Mouse (Mus musculus) mature B cell (primary cell): ENCODE data around the gene Gm21119.
"Not testable (repeated sequence)": the region's sequence is repeated elsewhere in the genome, so short reads cannot be mapped to it uniquely, and the experiment has no call there.

Experiments used
- in situ Hi-C: fragments of 300-500 bp; cut with MboI; formaldehyde crosslinking; loops from 2 replicates; pipeline ENCODE4 v1.14.3; 2019

Gene Gm21119

GRCm38 (mm10) chr8:20614619-20615018, at the start of gene Gm21119:
TSS of gene Gm21119 (plus strand) at chr8:20614919.
- in situ Hi-C loops = not testable (repeated sequence)

GRCm38 (mm10) chr8:20566753-20567152, 48.0 kb upstream of the Gm21119 start:
- in situ Hi-C loops = not testable (repeated sequence)

DNA sequence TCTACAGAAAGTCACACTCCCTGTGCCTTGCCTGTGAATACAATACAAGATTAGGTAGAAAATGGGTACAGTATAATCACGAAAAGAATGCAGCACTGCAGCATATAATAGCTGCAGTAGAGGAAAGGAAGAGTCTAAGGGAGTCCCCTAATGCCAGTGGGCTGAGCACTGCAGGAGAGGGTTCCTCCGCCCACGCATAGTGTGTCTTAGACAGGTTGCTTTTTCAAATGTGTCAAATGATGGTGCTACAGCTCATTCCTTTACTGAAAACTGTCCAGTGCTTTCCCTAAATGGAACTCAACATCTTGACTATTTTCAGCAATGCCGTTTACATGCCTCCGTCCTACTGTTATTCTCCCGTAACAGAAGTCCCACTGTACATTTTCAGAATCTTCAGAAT, 33.6 kb upstream of the Gm21119 start:
- in situ Hi-C loops = not testable (repeated sequence)

- in situ Hi-C loops = not testable (repeated sequence)
Observed at GRCm38 (mm10) chr8:20582772-20583171, 31.9 kb upstream of the Gm21119 start.

DNA sequence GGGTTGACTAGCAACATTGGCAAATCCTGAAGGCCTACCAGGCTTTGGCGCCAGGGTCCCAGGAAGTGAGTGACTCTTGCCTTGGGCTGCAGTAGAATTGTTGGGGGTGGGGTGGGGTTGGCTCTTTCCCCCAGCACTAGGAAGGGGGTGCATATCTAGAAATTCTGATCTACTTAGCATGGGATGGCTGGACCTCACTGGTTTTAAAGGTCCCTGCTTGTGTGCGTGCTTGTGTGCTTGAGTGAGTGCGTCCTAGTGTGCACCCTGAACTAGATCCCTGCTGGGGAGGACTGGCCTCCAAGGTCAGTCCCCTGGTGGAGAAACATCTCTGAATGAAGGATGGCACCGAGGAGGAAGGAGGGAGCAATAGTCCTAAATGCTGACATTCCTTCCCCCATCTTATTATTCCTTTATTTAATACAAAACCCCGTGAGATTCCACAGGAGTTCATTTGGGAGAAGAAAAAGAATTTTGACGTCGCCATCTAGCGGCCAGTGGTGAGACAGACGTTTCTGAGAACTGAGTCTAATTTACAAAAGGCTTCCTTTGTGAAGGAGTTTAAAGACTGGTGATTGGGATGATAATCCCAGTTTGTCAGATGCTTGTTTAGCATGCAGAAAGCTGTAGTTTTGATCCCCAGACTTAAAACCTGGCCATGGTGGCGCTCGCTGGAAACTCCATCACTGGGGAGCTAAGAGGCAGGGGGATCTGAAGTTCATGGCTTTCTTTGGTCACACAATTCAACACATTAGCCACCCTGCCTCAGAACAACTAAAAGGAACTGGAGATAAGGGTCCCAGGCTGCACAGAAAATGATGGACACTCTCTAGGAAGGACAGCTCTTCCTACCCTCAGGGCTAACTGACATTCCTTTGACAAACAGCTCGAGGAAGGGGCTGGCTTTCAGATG, 26.2 kb upstream of the Gm21119 start:
- in situ Hi-C loops = not testable (repeated sequence)

DNA sequence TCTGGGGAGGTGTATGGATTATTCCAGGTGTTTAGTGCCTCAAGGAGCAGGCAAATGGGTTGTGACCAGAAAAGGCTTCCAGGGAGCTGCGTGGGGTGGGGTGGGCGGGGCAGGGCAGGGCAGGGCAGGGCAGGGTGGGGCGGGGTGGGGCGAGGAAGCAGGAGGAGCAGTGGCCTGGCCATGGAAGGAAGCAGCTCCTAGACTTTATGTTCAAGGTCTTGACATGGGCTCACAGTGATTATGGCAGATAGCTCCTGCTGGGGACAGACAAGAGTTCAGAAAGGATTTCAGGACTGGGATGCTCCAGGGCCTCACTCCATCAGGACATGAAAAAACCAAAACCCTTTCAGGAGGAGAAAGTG, 25.6 kb upstream of the Gm21119 start:
- in situ Hi-C loops = not testable (repeated sequence)

DNA sequence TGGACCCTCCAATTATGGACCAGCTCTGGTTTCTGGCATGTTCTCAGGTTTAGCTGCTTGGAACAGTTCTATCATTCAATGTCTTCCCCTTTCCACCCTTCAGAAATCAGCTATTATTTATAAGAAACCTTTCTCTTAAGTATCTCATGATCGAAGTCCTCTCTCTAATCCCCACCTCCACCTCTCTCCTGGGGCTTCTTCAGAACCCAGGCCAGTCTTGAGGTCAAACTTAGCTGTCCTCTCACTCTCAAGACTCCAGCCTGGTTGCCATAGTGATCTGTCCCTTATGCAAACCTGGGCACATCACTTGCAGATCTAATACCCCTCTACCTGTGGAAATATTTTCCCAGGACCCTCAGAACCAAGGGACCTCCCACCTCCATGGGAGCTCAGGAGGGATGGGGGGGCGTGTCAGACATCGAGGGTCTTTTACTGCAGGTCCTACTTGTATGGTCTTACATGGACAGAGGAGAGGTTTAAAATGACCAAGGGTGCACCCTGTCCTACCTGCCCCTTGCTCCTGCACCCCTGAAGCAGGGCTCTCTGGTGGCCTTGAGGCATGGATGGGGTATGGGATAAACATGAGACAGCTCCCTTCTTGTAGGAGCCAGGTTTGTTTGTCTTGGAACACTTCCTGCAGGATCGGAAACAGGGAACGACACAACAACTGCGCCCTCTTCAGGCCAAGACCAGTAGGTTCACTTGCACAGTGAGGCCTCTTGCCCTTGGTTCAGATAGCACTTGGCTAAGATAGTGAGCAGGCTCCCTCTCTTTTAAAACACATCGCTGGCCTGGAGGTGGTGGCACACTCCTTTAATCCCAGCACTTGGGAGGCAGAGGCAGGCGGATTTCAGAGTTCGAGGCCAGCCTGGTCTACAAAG, 24.4 kb upstream of the Gm21119 start:
- in situ Hi-C loops = not testable (repeated sequence)

DNA sequence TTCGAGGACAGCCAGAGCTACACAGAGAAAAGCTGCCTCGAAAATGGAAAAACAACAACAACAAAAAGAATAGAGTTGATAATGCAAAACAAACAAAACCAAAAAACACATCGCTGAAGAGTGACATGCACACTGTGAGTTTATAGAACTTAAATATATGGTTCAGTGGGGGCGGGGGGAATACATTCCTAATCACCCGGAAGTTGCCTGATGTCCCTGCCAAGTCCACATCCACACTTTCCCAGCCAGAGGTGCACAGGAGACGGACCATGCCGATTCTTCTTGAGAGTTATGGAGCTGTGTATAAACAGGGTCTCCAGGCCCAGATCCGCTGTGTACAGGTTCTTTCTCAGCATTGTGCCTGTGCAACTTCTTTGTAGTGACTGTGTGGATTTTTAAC, 23.7 kb upstream of the Gm21119 start:
- in situ Hi-C loops = not testable (repeated sequence)

- in situ Hi-C loops = not testable (repeated sequence)
Observed at GRCm38 (mm10) chr8:20592732-20593272, 21.9 kb upstream of the Gm21119 start.

DNA sequence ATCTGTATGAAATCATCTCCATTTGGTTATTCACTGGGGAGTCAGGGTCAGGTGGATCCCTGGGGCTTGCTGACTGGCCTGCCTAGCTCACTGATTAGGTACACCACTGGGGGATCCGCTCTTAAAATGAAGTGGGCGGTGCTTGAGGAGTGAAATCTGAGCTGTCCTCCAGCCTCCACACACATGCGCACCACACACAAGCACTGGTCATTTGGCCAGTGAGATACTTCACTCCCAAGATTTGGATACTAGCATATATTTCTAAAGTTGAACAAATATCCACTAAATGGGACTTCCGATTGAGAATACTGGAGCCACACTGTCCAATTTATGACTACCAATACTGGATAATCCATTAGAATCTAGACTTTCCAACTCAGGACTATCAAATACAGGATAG, 20.9 kb upstream of the Gm21119 start:
- in situ Hi-C loops = not testable (repeated sequence)

DNA sequence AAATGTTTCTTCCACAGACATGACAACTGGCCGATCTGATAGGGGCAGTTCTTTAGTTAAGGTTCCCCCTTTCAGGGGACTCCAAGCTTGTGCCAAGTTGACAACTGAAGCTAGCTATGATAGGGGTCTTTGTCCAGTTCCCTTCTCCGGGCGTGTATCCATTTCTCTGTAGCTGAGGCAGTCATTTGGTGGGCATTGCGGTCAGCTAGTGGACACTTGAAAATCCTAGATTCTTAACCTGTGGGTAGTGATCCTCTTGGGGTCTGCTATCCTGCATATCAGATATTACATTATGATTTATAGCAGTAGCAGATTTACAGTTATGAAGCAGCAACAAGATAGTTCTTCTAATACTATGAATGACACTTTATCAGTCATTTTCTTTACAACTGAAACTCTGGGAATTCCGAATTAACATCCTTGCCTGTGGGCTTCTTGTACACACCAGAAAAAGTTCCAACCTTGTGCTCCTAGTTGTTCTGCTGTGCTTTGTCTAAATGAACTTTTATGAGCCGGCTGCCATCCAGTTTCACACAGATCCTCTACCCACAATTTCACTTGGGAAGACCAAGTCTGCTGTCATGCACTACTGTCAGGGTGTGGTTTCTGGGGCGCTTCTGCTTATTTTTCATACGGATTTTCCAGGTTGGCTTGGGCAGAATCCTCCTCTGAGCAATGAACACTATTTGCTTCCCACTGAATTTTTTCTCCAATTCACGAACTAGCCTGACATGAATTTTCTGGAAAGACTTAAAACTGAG, 18.5 kb upstream of the Gm21119 start:
- in situ Hi-C loops = not testable (repeated sequence)

GRCm38 (mm10) chr8:20596842-20597708, 17.6 kb upstream of the Gm21119 start:
- in situ Hi-C loops = not testable (repeated sequence)

DNA sequence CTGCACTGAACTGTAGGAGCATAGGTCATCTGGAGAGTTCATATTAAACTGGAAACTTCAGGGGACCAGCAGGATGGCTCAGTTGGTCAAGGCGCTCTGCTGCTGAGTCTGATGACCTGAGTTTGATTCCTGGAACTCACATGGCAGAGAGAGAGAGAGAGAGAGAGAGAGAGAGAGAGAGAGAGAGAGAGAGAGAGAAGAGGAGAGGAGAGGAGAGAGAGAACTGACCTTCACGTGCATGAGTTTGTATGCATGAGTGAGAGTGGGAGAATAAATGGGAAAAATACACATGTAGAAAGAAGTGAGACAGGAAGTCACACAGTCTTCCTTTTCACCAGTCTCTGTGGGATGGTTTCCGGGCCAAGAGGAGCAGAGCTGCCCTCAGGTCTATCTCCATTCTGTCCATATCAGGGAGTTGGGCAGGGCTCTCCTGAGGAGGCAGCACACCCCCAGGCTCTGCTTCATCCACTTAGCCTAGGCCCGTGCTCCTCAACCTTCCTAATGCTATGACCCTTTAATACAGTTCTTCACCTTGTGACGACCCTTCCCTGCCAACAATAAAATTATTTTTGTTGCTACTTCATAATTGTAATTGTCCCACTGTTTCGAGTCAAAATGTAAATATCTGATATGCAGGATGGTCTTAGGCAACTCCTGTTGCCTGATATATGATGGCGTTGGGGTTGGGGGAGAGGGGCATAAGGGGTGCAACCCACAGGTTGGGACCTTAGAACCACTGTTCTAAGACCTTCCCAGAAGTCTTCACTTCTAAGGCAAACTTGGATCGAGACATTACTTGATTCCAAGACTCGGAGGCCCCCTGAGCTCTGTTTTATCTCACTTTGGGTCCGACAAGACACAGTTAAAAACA, 16.2 kb upstream of the Gm21119 start:
- in situ Hi-C loops = not testable (repeated sequence)

GRCm38 (mm10) chr8:20599350-20599749, 15.4 kb upstream of the Gm21119 start:
- in situ Hi-C loops = not testable (repeated sequence)

DNA sequence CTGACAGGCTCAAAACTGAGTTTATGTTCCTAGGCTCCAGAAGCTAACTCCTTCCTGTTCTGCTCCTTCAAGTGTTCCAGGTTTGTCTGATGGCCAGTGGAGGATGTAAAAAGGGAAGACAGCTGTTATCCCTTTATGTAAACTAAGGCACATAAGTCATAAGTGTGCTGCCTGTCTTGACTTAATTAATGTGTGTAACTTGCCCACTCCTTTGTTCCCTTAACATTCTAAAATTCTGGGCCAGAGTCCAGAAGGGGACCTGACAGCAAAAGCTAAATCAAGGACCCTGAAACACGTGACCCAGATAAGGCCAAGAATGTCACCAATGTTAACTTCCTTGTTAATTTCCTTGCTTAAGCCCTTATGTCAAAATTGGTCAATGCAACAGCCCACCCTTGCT, 3.9 kb upstream of the Gm21119 start:
- in situ Hi-C loops = not testable (repeated sequence)

- in situ Hi-C loops = not testable (repeated sequence)
Observed at GRCm38 (mm10) chr8:20612721-20613120, 2.0 kb upstream of the Gm21119 start.

- in situ Hi-C loops = not testable (repeated sequence)
Observed at GRCm38 (mm10) chr8:20630766-20631165, 16.0 kb downstream of the Gm21119 start.

DNA sequence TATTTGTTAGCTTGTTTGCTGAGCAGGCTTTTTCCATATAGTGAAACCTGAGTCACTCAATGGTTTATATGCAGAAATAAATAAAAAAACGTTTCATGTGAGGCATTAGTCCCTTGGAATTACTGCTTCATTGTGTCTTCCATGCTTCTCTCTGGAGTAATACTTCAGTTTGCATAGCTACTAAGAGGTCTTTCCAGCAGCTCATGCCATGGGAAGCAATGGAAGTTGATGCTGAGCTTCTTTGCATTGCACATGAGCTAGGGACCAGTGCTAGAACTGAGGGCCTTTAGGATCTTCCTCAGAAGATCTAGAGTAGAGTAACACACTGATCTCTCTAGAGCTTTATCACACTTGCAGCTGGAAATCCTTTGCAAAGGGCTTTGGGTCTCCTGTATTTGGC, 23.2 kb downstream of the Gm21119 start:
- in situ Hi-C loops = not testable (repeated sequence)

DNA sequence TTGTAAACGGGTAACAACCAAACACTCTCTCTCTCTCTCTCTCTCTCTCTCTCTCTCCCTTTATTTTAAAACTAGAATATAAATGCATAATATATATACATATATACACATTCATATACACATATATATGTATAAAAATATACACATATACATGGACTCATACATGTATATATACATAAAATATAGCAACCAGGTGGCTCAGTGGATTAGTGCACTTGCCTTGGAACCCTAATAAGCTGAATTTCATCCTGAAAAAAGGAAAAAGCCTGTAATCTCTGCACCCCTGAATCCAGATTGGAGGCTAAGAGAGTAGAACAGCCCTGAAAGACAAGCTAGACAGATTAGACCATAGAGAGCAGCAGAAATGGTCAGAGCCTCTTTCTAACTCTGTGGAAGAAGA, 28.8 kb downstream of the Gm21119 start:
- in situ Hi-C loops = not testable (repeated sequence)

- in situ Hi-C loops = not testable (repeated sequence)
Observed at GRCm38 (mm10) chr8:20652976-20653375, 38.3 kb downstream of the Gm21119 start.
